Mouse (Mus musculus) hindbrain, embryonic 16.5 days (tissue): ENCODE data around the gene Srgap3. TPM values are rescaled to one million over a fixed set of nuclear protein-coding genes. Genes with fewer than 3 reads are reported as not detected.
A peak's percentile ranks its signal among the peaks of the same experiment; 100 is the strongest.

Experiments used
- ATAC-seq: fragments of 200-750 bp; cut with Nextera tagmentation; 2 replicates; pipeline ENCODE4 v1.8.0; 2017; ENCODE audit warnings: moderate TSS enrichment, moderate library complexity
- H3K27ac ChIP-seq: fragments of 300-500 bp; sonication (generic); 2 replicates; pipeline ENCODE4 v1.5.1; 2014; ENCODE audit warnings: low read depth, mild to moderate bottlenecking, control low read depth, low read length, moderate library complexity
- H3K27me3 ChIP-seq: fragments of 300-500 bp; sonication (generic); replicated peaks from 2 replicates; pipeline ENCODE4 v1.6.1; 2014; ENCODE audit warnings: low read length; ENCODE audit not compliant: control insufficient read depth, insufficient read depth
- H3K36me3 ChIP-seq: fragments of 300-500 bp; sonication (generic); 2 replicates; pipeline ENCODE4 v1.6.1; 2014; ENCODE audit warnings: mild to moderate bottlenecking, low read length, moderate library complexity, mixed read lengths; ENCODE audit not compliant: control insufficient read depth, insufficient read depth
- H3K4me1 ChIP-seq: fragments of 300-500 bp; sonication (generic); 2 replicates; pipeline ENCODE4 v1.6.1; 2014; ENCODE audit warnings: low read depth, low read length; ENCODE audit not compliant: control insufficient read depth, insufficient read depth
- H3K4me2 ChIP-seq: fragments of 300-500 bp; sonication (generic); 2 replicates; pipeline ENCODE4 v1.6.1; 2014; ENCODE audit warnings: mild to moderate bottlenecking, low read length, control low read depth, moderate library complexity
- H3K4me3 ChIP-seq: fragments of 300-500 bp; sonication (generic); 2 replicates; pipeline ENCODE4 v1.5.1; 2014; ENCODE audit warnings: mild to moderate bottlenecking, low read length, control low read depth, moderate library complexity
- H3K9ac ChIP-seq: fragments of 300-500 bp; sonication (generic); 2 replicates; pipeline ENCODE4 v1.6.1; 2014; ENCODE audit warnings: low read depth, mild to moderate bottlenecking, control low read depth, low read length, moderate library complexity
- H3K9me3 ChIP-seq: fragments of 300-500 bp; sonication (generic); 2 replicates; pipeline ENCODE4 v1.6.1; 2014; ENCODE audit warnings: mild to moderate bottlenecking, low read length, moderate library complexity; ENCODE audit not compliant: control insufficient read depth
- WGBS: fragments of 180-500 bp; shearing (Covaris S2); extraction: QIAGEN DNeasy Blood & Tissue Kit; methylation state at CpG from one replicate; pipeline ENCODE4 v1.1.7; 2014; 5-methylcytosine and 5-hydroxymethylcytosine counted together
- polyA plus RNA-seq: library from polyadenylated mRNA; unstranded; fragments of >200 nt; fragmentation: Nextera tagmentation; extraction: Ambion mirVana; gene quantifications from 2 replicates; pipeline ENCODE4 v1.2.1, GENCODE M21; 2015

Gene Srgap3
- polyA plus RNA-seq, 1 experiment from 2014 or later = 27.0 TPM

- H3K4me1 ChIP-seq = peaks cover 39% of the 10 kb centered on the region
Observed at GRCm38 (mm10) chr6:112825657-112826056, 121.4 kb downstream of the Srgap3 start.

GRCm38 (mm10) chr6:112823096-112823495, 124.0 kb downstream of the Srgap3 start:
- Histone ChIP-seq H3K4me1 (peaks cover 28% of the 10 kb centered on the region), H3K9ac (no peak overlapping the region)
- WGBS = 62% methylated on average over 6 of the region's 6 CpGs

More at GRCm38 (mm10) chr6:112825657-112826056, 121.4 kb downstream of the Srgap3 start:
- 91% methylated on average over 6 of the region's 6 CpGs for WGBS
- Histone ChIP-seq H3K4me2 (no peak overlapping the region), H3K4me3 (no peak overlapping the region), H3K9ac (no peak overlapping the region), H3K36me3 (no peaks in the 10 kb centered on the region), H3K27me3 (no peaks in the 10 kb centered on the region), H3K9me3 (no peaks in the 10 kb centered on the region), H3K27ac (no peak overlapping the region)
- no peak for ATAC-seq

DNA sequence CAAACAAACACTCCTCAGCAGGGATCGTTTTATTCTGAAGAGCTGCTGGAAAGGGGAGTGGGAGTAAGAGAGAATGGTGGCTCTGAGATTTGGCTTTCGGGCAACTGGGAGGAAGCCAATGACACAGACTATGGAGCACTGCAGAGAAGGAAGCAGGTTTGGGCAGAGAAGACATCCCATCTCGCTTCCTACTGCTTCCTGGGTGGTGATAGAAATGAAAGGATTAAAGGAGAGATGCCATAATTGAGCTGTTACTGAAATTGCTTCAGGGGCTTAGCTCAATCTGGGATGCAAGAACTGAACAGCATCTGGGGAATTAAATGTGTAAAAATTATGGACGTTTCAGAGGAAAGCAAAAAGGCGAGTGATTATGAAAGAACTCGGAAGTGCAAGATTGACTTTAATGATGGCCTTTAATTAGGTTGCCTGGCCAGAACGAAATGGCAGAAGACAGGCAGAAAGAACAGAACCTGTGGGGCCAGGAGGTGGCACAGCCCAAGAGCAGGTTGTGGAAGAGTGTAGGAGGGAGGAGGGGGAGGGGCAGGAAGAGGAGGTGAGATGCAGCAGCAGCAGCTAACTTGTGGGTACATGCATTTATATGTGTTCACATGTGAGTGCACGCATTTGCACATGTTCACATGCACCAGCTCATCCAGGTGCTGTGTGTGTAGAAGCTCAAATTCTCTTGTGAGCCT, 126.6 kb downstream of the Srgap3 start:
- Histone ChIP-seq H3K4me1 (peaks cover 30% of the 10 kb centered on the region), H3K4me3 (no peak overlapping the region), H3K27me3 (no peaks in the 10 kb centered on the region), H3K9me3 (no peaks in the 10 kb centered on the region), H3K36me3 (no peaks in the 10 kb centered on the region), H3K4me2 (no peak overlapping the region), H3K27ac (peak overlapping the region; percentile 63), H3K9ac (no peak overlapping the region)
- ATAC-seq = no peak
- 44% methylated on average over 8 of the region's 8 CpGs for WGBS

More at GRCm38 (mm10) chr6:112823096-112823495, 124.0 kb downstream of the Srgap3 start:
- no peak for ATAC-seq
- H3K36me3 ChIP-seq = no peaks in the 10 kb centered on the region
- H3K4me2 ChIP-seq = no peak overlapping the region
- H3K27me3 ChIP-seq = no peaks in the 10 kb centered on the region
- no peak overlapping the region for H3K27ac ChIP-seq
- no peak overlapping the region for H3K4me3 ChIP-seq
- no peaks in the 10 kb centered on the region for H3K9me3 ChIP-seq

DNA sequence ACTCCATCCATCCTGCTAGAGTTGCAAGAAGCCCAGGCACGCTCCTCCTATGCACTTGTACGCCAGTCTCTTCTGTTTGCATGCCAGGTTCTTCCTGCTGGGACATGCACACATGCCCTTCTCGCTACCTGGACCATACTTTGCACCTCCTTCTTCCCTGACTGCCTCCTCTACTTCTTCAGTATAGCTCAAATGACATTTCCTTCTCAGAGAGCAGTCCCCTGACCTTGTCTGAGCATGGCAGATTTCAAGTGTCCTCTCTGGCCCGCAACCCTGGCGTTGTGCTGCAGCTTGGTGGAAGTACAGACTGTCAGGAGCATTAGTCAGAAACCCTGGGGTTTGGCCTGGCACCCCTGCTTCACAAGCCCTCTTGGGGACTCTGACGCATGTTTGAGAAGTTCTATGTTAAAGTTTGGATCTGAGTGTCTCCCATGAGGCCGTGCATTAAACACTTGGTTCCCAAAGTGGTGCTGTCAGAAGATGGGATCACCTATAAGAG, 128.6 kb downstream of the Srgap3 start:
- no peak for ATAC-seq
- peaks cover 33% of the 10 kb centered on the region for H3K4me1 ChIP-seq

GRCm38 (mm10) chr6:112815604-112816003, 131.5 kb downstream of the Srgap3 start:
- no peaks in the 10 kb centered on the region for H3K9me3 ChIP-seq
- H3K4me1 ChIP-seq = peaks cover 15% of the 10 kb centered on the region
- H3K36me3 ChIP-seq = no peaks in the 10 kb centered on the region
- no peaks in the 10 kb centered on the region for H3K27me3 ChIP-seq
- H3K4me2 ChIP-seq = no peak overlapping the region
- 38% methylated on average over 6 of the region's 6 CpGs for WGBS
- no peak for ATAC-seq
- no peak overlapping the region; the same call in 1 of the 2 replicates for H3K27ac ChIP-seq
- H3K9ac ChIP-seq = no peak overlapping the region
- H3K4me3 ChIP-seq = no peak overlapping the region

More for the DNA sequence above, 128.6 kb downstream of the Srgap3 start:
- Histone ChIP-seq H3K36me3 (no peaks in the 10 kb centered on the region), H3K27me3 (no peaks in the 10 kb centered on the region), H3K9ac (no peak overlapping the region), H3K27ac (no peak overlapping the region), H3K9me3 (no peaks in the 10 kb centered on the region), H3K4me2 (no peak overlapping the region), H3K4me3 (no peak overlapping the region)
- 94% methylated on average over 7 of the region's 7 CpGs for WGBS

- Histone ChIP-seq H3K27me3 (no peaks in the 10 kb centered on the region), H3K4me2 (no peak overlapping the region), H3K4me3 (no peak overlapping the region), H3K36me3 (no peaks in the 10 kb centered on the region), H3K9ac (no peak overlapping the region), H3K27ac (peak overlapping the region; percentile 2; the same call in 1 of the 2 replicates), H3K4me1 (peaks cover 18% of the 10 kb centered on the region), H3K9me3 (no peaks in the 10 kb centered on the region)
- no peak for ATAC-seq
- 23% methylated on average over 5 of the region's 5 CpGs for whole genome bisulfite sequencing
Observed at GRCm38 (mm10) chr6:112814525-112815086, 132.5 kb downstream of the Srgap3 start.

GRCm38 (mm10) chr6:112812884-112813283, 134.2 kb downstream of the Srgap3 start:
- Histone ChIP-seq H3K4me1 (peaks cover 33% of the 10 kb centered on the region), H3K4me2 (no peak overlapping the region), H3K9me3 (no peaks in the 10 kb centered on the region), H3K27me3 (no peaks in the 10 kb centered on the region), H3K4me3 (no peak overlapping the region), H3K27ac (no peak overlapping the region), H3K36me3 (no peaks in the 10 kb centered on the region), H3K9ac (no peak overlapping the region)
- no peak for ATAC-seq
- 92% methylated on average over 7 of the region's 7 CpGs for WGBS

DNA sequence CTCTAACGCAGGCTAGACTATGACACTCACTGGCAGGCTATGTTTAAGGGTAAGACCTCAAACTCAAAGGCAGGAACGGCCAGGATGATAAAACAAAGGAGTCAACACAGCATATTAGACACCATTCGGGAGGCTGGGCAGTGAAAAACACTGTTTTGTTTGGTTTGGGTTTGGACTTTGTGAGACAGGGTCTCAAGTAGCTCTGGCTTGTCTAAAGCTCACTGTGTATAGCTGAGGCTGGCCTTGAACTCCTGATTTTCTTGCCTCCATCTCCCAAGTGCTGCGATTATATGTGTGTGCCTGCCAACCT, 136.6 kb downstream of the Srgap3 start:
- Histone ChIP-seq H3K27me3 (no peaks in the 10 kb centered on the region), H3K9me3 (no peaks in the 10 kb centered on the region), H3K9ac (no peak overlapping the region), H3K4me3 (no peak overlapping the region), H3K4me2 (no peak overlapping the region), H3K27ac (peak overlapping the region; percentile 82), H3K4me1 (peaks cover 30% of the 10 kb centered on the region), H3K36me3 (no peaks in the 10 kb centered on the region)
- 33% methylated on average over 4 of the region's 4 CpGs for WGBS
- no peak for ATAC-seq

- ATAC-seq = peak; percentile 88
- peaks cover 30% of the 10 kb centered on the region for H3K4me1 ChIP-seq
- no peak overlapping the region for H3K4me3 ChIP-seq
- WGBS = 10% methylated on average over 15 of the region's 15 CpGs
- H3K27me3 ChIP-seq = no peaks in the 10 kb centered on the region
- H3K27ac ChIP-seq = peak overlapping the region; percentile 82
- no peak overlapping the region for H3K4me2 ChIP-seq
- H3K36me3 ChIP-seq = no peaks in the 10 kb centered on the region
- no peaks in the 10 kb centered on the region for H3K9me3 ChIP-seq
- peak overlapping the region; percentile 40; the same call in 1 of the 2 replicates for H3K9ac ChIP-seq
Observed at GRCm38 (mm10) chr6:112809658-112810520, 137.2 kb downstream of the Srgap3 start.
